Mouse (Mus musculus) MEL (cell line): ENCODE data around the gene Prkce. TPM values are rescaled to one million over a fixed set of nuclear protein-coding genes. Genes with fewer than 3 reads are reported as not detected.

Source experiments
- DNase-seq: peaks from one replicate; pipeline ENCODE4 v3.0.0; 2011; ENCODE audit warnings: low read depth, low spot score
- H3K27ac ChIP-seq: 2 replicates; pipeline ENCODE4 v1.5.1; 2012; ENCODE audit warnings: low read depth, mild to moderate bottlenecking, control low read depth, low read length, moderate library complexity; ENCODE audit not compliant: control insufficient read depth
- H3K27me3 ChIP-seq, 2 experiments: fragments of 150-350 bp in 1 of 2; sonication (generic) in 1 of 2; 2 replicates each; pipeline ENCODE4 v1.6.1; 2012; ENCODE audit warnings: low read length in 2 of 2, mild to moderate bottlenecking in 2 of 2, improper control_type of control experiment in 1 of 2, moderate library complexity in 1 of 2; ENCODE audit not compliant: insufficient read depth in 2 of 2, control insufficient read depth in 1 of 2
- H3K36me3 ChIP-seq, 2 experiments: 2 replicates each; pipeline ENCODE4 v1.6.1; 2012 to 2014; ENCODE audit warnings: low read length in 2 of 2, improper control_type of control experiment in 1 of 2, inconsistent platforms in 1 of 2, mild to moderate bottlenecking in 1 of 2; ENCODE audit not compliant: insufficient read depth in 2 of 2, control insufficient read depth in 1 of 2
- H3K4me1 ChIP-seq, 2 experiments: fragments of 150-350 bp in 1 of 2; sonication (generic) in 1 of 2; 2 replicates each; pipeline ENCODE4 v1.6.1; 2012; ENCODE audit warnings: low read length in 2 of 2, improper control_type of control experiment in 1 of 2, mild to moderate bottlenecking in 1 of 2; ENCODE audit not compliant: insufficient read depth in 2 of 2, control insufficient read depth in 1 of 2
- H3K4me3 ChIP-seq, 2 experiments: fragments of 150-350 bp in 1 of 2; sonication (generic) in 1 of 2; 2 replicates each; pipeline ENCODE4 v1.5.1; 2012; ENCODE audit warnings: low read depth in 2 of 2, low read length in 2 of 2, mild to moderate bottlenecking in 2 of 2, moderate library complexity in 2 of 2, control low read depth in 1 of 2, improper control_type of control experiment in 1 of 2; ENCODE audit not compliant: control insufficient read depth in 1 of 2, insufficient read depth in 1 of 2
- H3K79me2 ChIP-seq: 2 replicates; pipeline ENCODE4 v1.6.1; 2012; ENCODE audit warnings: mild to moderate bottlenecking, low read length, moderate library complexity; ENCODE audit not compliant: control insufficient read depth, poor library complexity, insufficient read depth
- H3K9ac ChIP-seq: 2 replicates; pipeline ENCODE4 v1.6.1; 2012; ENCODE audit warnings: low read depth, mild to moderate bottlenecking, control low read depth, low read length, moderate library complexity; ENCODE audit not compliant: control insufficient read depth, poor library complexity, severe bottlenecking
- H3K9me3 ChIP-seq: fragments of 150-350 bp; sonication (generic); replicated peaks from 2 replicates; pipeline ENCODE4 v1.6.1; 2012; ENCODE audit warnings: mild to moderate bottlenecking, low read length, improper control_type of control experiment, moderate library complexity; ENCODE audit not compliant: insufficient read depth
- BHLHE40 ChIP-seq: IDR thresholded peaks from 2 replicates; pipeline ENCODE4 v1.6.1; 2012; ENCODE audit warnings: low read depth, mild to moderate bottlenecking, inconsistent platforms, low read length, improper control_type of control experiment, borderline replicate concordance
- CHD2 ChIP-seq: IDR thresholded peaks from 2 replicates; pipeline ENCODE4 v1.6.1; 2011; ENCODE audit warnings: low read length, improper control_type of control experiment
- CTCF ChIP-seq, 3 experiments: IDR thresholded peaks in 2 of 3; conservative IDR thresholded peaks in 1 of 3; 2 replicates each; pipeline ENCODE4 v1.5.1; 2011 to 2012; ENCODE audit warnings: low read length in 3 of 3, low read depth in 2 of 3, mild to moderate bottlenecking in 2 of 3, improper control_type of control experiment in 1 of 3, inconsistent platforms in 1 of 3, mixed read lengths in 1 of 3, moderate library complexity in 1 of 3; ENCODE audit not compliant: control insufficient read depth in 1 of 3, insufficient read depth in 1 of 3, poor library complexity in 1 of 3, severe bottlenecking in 1 of 3
- E2F4 ChIP-seq: IDR thresholded peaks from 2 replicates; pipeline ENCODE4 v1.6.1; 2011; ENCODE audit warnings: low read depth, low read length, improper control_type of control experiment, borderline replicate concordance
- ELF1 ChIP-seq: IDR thresholded peaks from 2 replicates; pipeline ENCODE4 v1.6.1; 2014; ENCODE audit warnings: low read depth, mild to moderate bottlenecking, inconsistent platforms, low read length, improper control_type of control experiment, moderate library complexity
- EP300 ChIP-seq, 2 experiments: IDR thresholded peaks; 2 replicates each; pipeline ENCODE4 v1.6.1; 2011; ENCODE audit warnings: improper control_type of control experiment in 2 of 2, low read length in 2 of 2, low read depth in 1 of 2, mild to moderate bottlenecking in 1 of 2
- ETS1 ChIP-seq: IDR thresholded peaks from 2 replicates; pipeline ENCODE4 v1.6.1; 2012; ENCODE audit warnings: low read depth, mild to moderate bottlenecking, inconsistent platforms, low read length, improper control_type of control experiment, moderate library complexity
- GATA1 ChIP-seq: IDR thresholded peaks from 2 replicates; pipeline ENCODE4 v1.6.1; 2011; ENCODE audit warnings: low read depth, low read length, improper control_type of control experiment
- HCFC1 ChIP-seq: IDR thresholded peaks from 2 replicates; pipeline ENCODE4 v1.6.1; 2012; ENCODE audit warnings: low read depth, mild to moderate bottlenecking, inconsistent platforms, low read length, improper control_type of control experiment, moderate library complexity
- JUND ChIP-seq: IDR thresholded peaks from 2 replicates; pipeline ENCODE4 v1.6.1; 2011; ENCODE audit warnings: low read depth, mild to moderate bottlenecking, improper control_type of control experiment, low read length
- MAFK ChIP-seq: IDR thresholded peaks from 2 replicates; pipeline ENCODE4 v1.6.1; 2011; ENCODE audit warnings: low read depth, mild to moderate bottlenecking, low read length, improper control_type of control experiment, borderline replicate concordance
- MAX ChIP-seq: IDR thresholded peaks from 2 replicates; pipeline ENCODE4 v1.6.1; 2011; ENCODE audit warnings: low read length, improper control_type of control experiment
- MAZ ChIP-seq: IDR thresholded peaks from 2 replicates; pipeline ENCODE4 v1.6.1; 2012; ENCODE audit warnings: low read depth, mild to moderate bottlenecking, inconsistent platforms, low read length, improper control_type of control experiment
- MXI1 ChIP-seq: IDR thresholded peaks from 2 replicates; pipeline ENCODE4 v1.6.1; 2011; ENCODE audit warnings: mild to moderate bottlenecking, low read depth, low read length, improper control_type of control experiment
- MYB ChIP-seq: IDR thresholded peaks from 2 replicates; pipeline ENCODE4 v1.6.1; 2011; ENCODE audit warnings: mild to moderate bottlenecking, low read depth, low read length, improper control_type of control experiment
- MYC ChIP-seq: IDR thresholded peaks from 2 replicates; pipeline ENCODE4 v1.6.1; 2011; ENCODE audit warnings: low read depth, mild to moderate bottlenecking, low read length, improper control_type of control experiment, moderate library complexity
- NELFE ChIP-seq: IDR thresholded peaks from 2 replicates; pipeline ENCODE4 v1.6.1; 2011; ENCODE audit warnings: low read depth, low read length, improper control_type of control experiment
- POLR2A ChIP-seq, 2 experiments: IDR thresholded peaks; 2 replicates each; pipeline ENCODE4 v1.6.1; 2011 to 2012; ENCODE audit warnings: low read length in 2 of 2, mild to moderate bottlenecking in 2 of 2, control low read depth in 1 of 2, improper control_type of control experiment in 1 of 2, low read depth in 1 of 2, moderate library complexity in 1 of 2; ENCODE audit not compliant: control insufficient read depth in 1 of 2, insufficient read depth in 1 of 2, poor library complexity in 1 of 2
- RAD21 ChIP-seq: IDR thresholded peaks from 2 replicates; pipeline ENCODE4 v1.6.1; 2011; ENCODE audit warnings: mild to moderate bottlenecking, low read depth, low read length, improper control_type of control experiment
- SIN3A ChIP-seq: IDR thresholded peaks from 2 replicates; pipeline ENCODE4 v1.6.1; 2012; ENCODE audit warnings: low read length, improper control_type of control experiment, inconsistent platforms
- TAL1 ChIP-seq: IDR thresholded peaks from 2 replicates; pipeline ENCODE4 v1.6.1; 2012; ENCODE audit warnings: mild to moderate bottlenecking, inconsistent platforms, low read length, moderate library complexity, mixed read lengths
- TCF12 ChIP-seq: IDR thresholded peaks from 2 replicates; pipeline ENCODE4 v1.6.1; 2014; ENCODE audit warnings: low read depth, mild to moderate bottlenecking, inconsistent platforms, low read length, improper control_type of control experiment, moderate library complexity
- UBTF ChIP-seq: IDR thresholded peaks from 2 replicates; pipeline ENCODE4 v1.6.1; 2012; ENCODE audit warnings: low read depth, mild to moderate bottlenecking, inconsistent platforms, low read length, improper control_type of control experiment, moderate library complexity, borderline replicate concordance; ENCODE audit not compliant: insufficient read depth
- USF1 ChIP-seq: IDR thresholded peaks from 2 replicates; pipeline ENCODE4 v1.6.1; 2014; ENCODE audit warnings: low read depth, mild to moderate bottlenecking, inconsistent platforms, low read length, improper control_type of control experiment, moderate library complexity
- ZC3H11A ChIP-seq: IDR thresholded peaks from 2 replicates; pipeline ENCODE4 v1.6.1; 2012; ENCODE audit warnings: low read depth, mild to moderate bottlenecking, inconsistent platforms, low read length, improper control_type of control experiment
- ZMIZ1 ChIP-seq: IDR thresholded peaks from 2 replicates; pipeline ENCODE4 v1.6.1; 2012; ENCODE audit warnings: low read depth, mild to moderate bottlenecking, inconsistent platforms, low read length, improper control_type of control experiment, moderate library complexity
- ZNF384 ChIP-seq: IDR thresholded peaks from 2 replicates; pipeline ENCODE4 v1.6.1; 2012; ENCODE audit warnings: low read depth, mild to moderate bottlenecking, inconsistent platforms, low read length, improper control_type of control experiment
- polyA plus RNA-seq, 2 experiments: library from polyadenylated mRNA; stranded (reverse) in 1 of 2; unstranded in 1 of 2; fragments of >175 nt in 1 of 2; fragments of >200 nt in 1 of 2; gene quantifications; 2 replicates each; pipeline versions ENCODE4 v1.2.1 to v1.2.4; 2012; ENCODE audit warnings: low replicate concordance in 2 of 2, low read depth in 1 of 2; ENCODE audit not compliant: insufficient read length in 2 of 2, insufficient read depth in 1 of 2, missing spikeins in 1 of 2
- total RNA-seq: library from RNA; depleted of rRNA; stranded (reverse); fragments of 300-350 nt; gene quantifications from 2 replicates; pipeline ENCODE4 v1.2.3, GENCODE M21; 2012

The Prkce gene
- total and polyA plus RNA-seq, 3 experiments, result 3.0 to 5.3 TPM; not detected in 1

GRCm38 (mm10) chr17:86350791-86351261 is 183.2 kb downstream of the Prkce start:
- H3K79me2 ChIP-seq, result no peaks in the 10 kb centered on the region
- no peak for DNase-seq
- TF ChIP-seq E2F4 (no peak), MXI1 (no peak), CTCF (IDR thresholded peaks at IDR 0.05 in 2 of 3, conservative IDR thresholded peaks at IDR 0.05 in 1 of 3; ENCODE audit: control insufficient read depth in 1 of 3, insufficient read depth in 1 of 3, low read depth in 2 of 3, low read length in 3 of 3, poor library complexity in 1 of 3, severe bottlenecking in 1 of 3) (no peak), MYC (no peak), NELFE (no peak), TAL1 (no peak), GATA1 (no peak), ZNF384 (no peak), UBTF (no peak), MAX (no peak), MYB (no peak), ETS1 (no peak), MAZ (no peak), ZC3H11A (no peak), ELF1 (no peak), TCF12 (no peak), HCFC1 (no peak), SIN3A (no peak), ZMIZ1 (no peak), BHLHE40 (no peak)

GRCm38 (mm10) chr17:86351282-86351681 is 183.7 kb downstream of the Prkce start:
- H3K9me3 ChIP-seq, result no peaks in the 10 kb centered on the region
- H3K9ac ChIP-seq, result no peak overlapping the region
- H3K36me3 ChIP-seq, result peaks cover 0 to 21% of the 10 kb centered on the region in 2 experiments; a peak in 2 of 4 replicates
- TF ChIP-seq SIN3A (no peak), TCF12 (no peak), ETS1 (no peak), MYC (no peak), ZNF384 (no peak), MAFK (no peak), RAD21 (no peak), UBTF (no peak), CTCF (IDR thresholded peaks at IDR 0.05 in 2 of 3, conservative IDR thresholded peaks at IDR 0.05 in 1 of 3; ENCODE audit: control insufficient read depth in 1 of 3, insufficient read depth in 1 of 3, low read depth in 2 of 3, low read length in 3 of 3, poor library complexity in 1 of 3, severe bottlenecking in 1 of 3) (no peak), USF1 (no peak), POLR2A (IDR thresholded peaks at IDR 0.05; ENCODE audit: control insufficient read depth in 1 of 2, insufficient read depth in 1 of 2, low read depth in 1 of 2, low read length in 2 of 2, poor library complexity in 1 of 2) (no peak), EP300 (IDR thresholded peaks at IDR 0.05; ENCODE audit: low read depth in 1 of 2, low read length in 2 of 2) (no peak), CHD2 (no peak), MXI1 (no peak), JUND (no peak), MYB (no peak)
- no peak overlapping the region for H3K27ac ChIP-seq
- H3K4me1 ChIP-seq, result peaks cover 21% of the 10 kb centered on the region in 2 experiments
- DNase-seq, result no peak
- no peak overlapping the region for H3K4me3 ChIP-seq
- no peaks in the 10 kb centered on the region for H3K27me3 ChIP-seq
- H3K79me2 ChIP-seq, result no peaks in the 10 kb centered on the region

More at GRCm38 (mm10) chr17:86350791-86351261, 183.2 kb downstream of the Prkce start:
- Histone ChIP-seq H3K27me3 (no peaks in the 10 kb centered on the region), H3K36me3 (peaks cover 0 to 21% of the 10 kb centered on the region in 2 experiments; a peak in 2 of 4 replicates), H3K27ac (no peak overlapping the region), H3K4me3 (no peak overlapping the region), H3K9me3 (no peaks in the 10 kb centered on the region), H3K9ac (no peak overlapping the region), H3K4me1 (peaks cover 18 to 21% of the 10 kb centered on the region in 2 experiments)
